Mouse (Mus musculus) limb, embryonic 11.5 days (tissue): ENCODE data around the gene Alpk3. TPM values are rescaled to one million over a fixed set of nuclear protein-coding genes. Genes with fewer than 3 reads are reported as not detected.

ENCODE experiments used
- ATAC-seq: fragments of 200-750 bp; cut with Nextera tagmentation; 2 replicates; pipeline ENCODE4 v1.8.0; 2017; ENCODE audit warnings: low read depth; ENCODE audit not compliant: insufficient number of reproducible peaks, low FRiP score, low TSS enrichment
- DNase-seq: peaks from one replicate; pipeline ENCODE4 v3.0.0-alpha.2; 2015; ENCODE audit warnings: low spot score
- H3K27ac ChIP-seq: fragments of 300-500 bp; sonication (generic); replicated peaks from 2 replicates; pipeline ENCODE4 v1.5.1; 2014; ENCODE audit warnings: low read depth, mild to moderate bottlenecking, low read length
- H3K27me3 ChIP-seq: fragments of 300-500 bp; sonication (generic); 2 replicates; pipeline ENCODE4 v1.6.1; 2014; ENCODE audit warnings: mild to moderate bottlenecking, low read length, mixed read lengths; ENCODE audit not compliant: control insufficient read depth, insufficient read depth
- H3K36me3 ChIP-seq: fragments of 300-500 bp; sonication (generic); 2 replicates; pipeline ENCODE4 v1.6.1; 2014; ENCODE audit warnings: mild to moderate bottlenecking, low read length, moderate library complexity, mixed read lengths; ENCODE audit not compliant: control insufficient read depth, insufficient read depth
- H3K4me1 ChIP-seq: fragments of 300-500 bp; sonication (generic); 2 replicates; pipeline ENCODE4 v1.6.1; 2014; ENCODE audit warnings: low read length, mixed read lengths; ENCODE audit not compliant: control insufficient read depth, insufficient read depth
- H3K4me2 ChIP-seq: fragments of 300-500 bp; sonication (generic); 2 replicates; pipeline ENCODE4 v1.6.1; 2014; ENCODE audit warnings: low read depth, mild to moderate bottlenecking, moderate library complexity; ENCODE audit not compliant: severe bottlenecking
- H3K4me3 ChIP-seq: fragments of 300-500 bp; sonication (generic); 2 replicates; pipeline ENCODE4 v1.5.1; 2014; ENCODE audit warnings: low read depth, low read length
- H3K9ac ChIP-seq: fragments of 300-500 bp; sonication (generic); 2 replicates; pipeline ENCODE4 v1.6.1; 2014; ENCODE audit warnings: mild to moderate bottlenecking, low read length
- H3K9me3 ChIP-seq: fragments of 300-500 bp; sonication (generic); 2 replicates; pipeline ENCODE4 v1.6.1; 2016; ENCODE audit warnings: low read length; ENCODE audit not compliant: control insufficient read depth
- WGBS: fragments of 180-500 bp; shearing (Covaris S2); extraction: QIAGEN DNeasy Blood & Tissue Kit; methylation state at CpG from one replicate; pipeline ENCODE4 v1.1.7; 2014; 5-methylcytosine and 5-hydroxymethylcytosine counted together
- polyA plus RNA-seq: library from polyadenylated mRNA; unstranded; fragments of >200 nt; fragmentation: Nextera tagmentation; extraction: Ambion mirVana; gene quantifications from 2 replicates; pipeline ENCODE4 v1.2.1, GENCODE M21; 2014

Gene Alpk3
- polyA plus RNA-seq, 1 experiment from 2014 or later: 0.33 TPM

- 75% methylated on average over 9 of the region's 9 CpGs for WGBS
- H3K4me3 ChIP-seq: no peak overlapping the region
- H3K4me2 ChIP-seq: no peak overlapping the region
- ATAC-seq: no peak
- DNase-seq: no peak
- H3K27me3 ChIP-seq: no peaks in the 10 kb centered on the region
- H3K36me3 ChIP-seq: no peaks in the 10 kb centered on the region
- H3K27ac ChIP-seq: no peak overlapping the region
- H3K9me3 ChIP-seq: no peaks in the 10 kb centered on the region
- H3K9ac ChIP-seq: no peak overlapping the region
- no peaks in the 10 kb centered on the region for H3K4me1 ChIP-seq
Observed at GRCm38 (mm10) chr7:81109717-81110651, 52.6 kb downstream of the Alpk3 start.

GRCm38 (mm10) chr7:81110791-81111190 lies 53.4 kb downstream of the Alpk3 start:
- no peak overlapping the region for H3K27ac ChIP-seq
- H3K9ac ChIP-seq: no peak overlapping the region
- H3K27me3 ChIP-seq: no peaks in the 10 kb centered on the region
- whole genome bisulfite sequencing: 94% methylated on average over 4 of the region's 4 CpGs
- DNase-seq (no peak), ATAC-seq (no peak)
- H3K36me3 ChIP-seq: no peaks in the 10 kb centered on the region
- H3K9me3 ChIP-seq: no peaks in the 10 kb centered on the region
- H3K4me1 ChIP-seq: no peaks in the 10 kb centered on the region
- H3K4me2 ChIP-seq: no peak overlapping the region
- H3K4me3 ChIP-seq: no peak overlapping the region

GRCm38 (mm10) chr7:81111729-81112128 lies 54.3 kb downstream of the Alpk3 start:
- H3K9me3 ChIP-seq: no peaks in the 10 kb centered on the region
- 98% methylated on average over 2 of the region's 2 CpGs for WGBS
- H3K4me3 ChIP-seq: no peak overlapping the region
- ATAC-seq: no peak
- H3K36me3 ChIP-seq: no peaks in the 10 kb centered on the region
- H3K9ac ChIP-seq: no peak overlapping the region
- DNase-seq: no peak
- no peaks in the 10 kb centered on the region for H3K27me3 ChIP-seq
- H3K4me2 ChIP-seq: no peak overlapping the region
- no peak overlapping the region for H3K27ac ChIP-seq
- no peaks in the 10 kb centered on the region for H3K4me1 ChIP-seq

GRCm38 (mm10) chr7:81112686-81113360 lies 55.4 kb downstream of the Alpk3 start:
- H3K27me3 ChIP-seq: no peaks in the 10 kb centered on the region
- no peak for ATAC-seq
- 43% methylated on average over 6 of the region's 6 CpGs for WGBS
- no peak overlapping the region for H3K9ac ChIP-seq
- H3K27ac ChIP-seq: no peak overlapping the region
- no peak overlapping the region for H3K4me3 ChIP-seq
- no peaks in the 10 kb centered on the region for H3K36me3 ChIP-seq
- no peaks in the 10 kb centered on the region for H3K9me3 ChIP-seq
- H3K4me2 ChIP-seq: no peak overlapping the region
- DNase-seq: no peak
- no peaks in the 10 kb centered on the region for H3K4me1 ChIP-seq

- Histone ChIP-seq H3K9ac (no peak within 1 kb of the TSS), H3K4me3 (no peak within 1 kb of the TSS), H3K4me2 (no peak within 1 kb of the TSS), H3K27ac (no peak within 1 kb of the TSS), H3K36me3 (no peaks in the 10 kb centered on the region), H3K27me3 (no peaks in the 10 kb centered on the region), H3K9me3 (no peaks in the 10 kb centered on the region), H3K4me1 (no peaks in the 10 kb centered on the region)
- WGBS: 81% methylated on average over 6 of the region's 6 CpGs
- no peak for DNase-seq
- ATAC-seq: no peak
Observed at GRCm38 (mm10) chr7:81114555-81114954, 57.2 kb downstream of the Alpk3 start, which contains the start of gene Slc28a1. Slc28a1 (plus strand) TSS chr7:81114799.

GRCm38 (mm10) chr7:81121099-81121498 lies 63.7 kb downstream of the Alpk3 start:
- peaks cover 18% of the 10 kb centered on the region for H3K4me1 ChIP-seq
- H3K4me3 ChIP-seq: no peak overlapping the region
- H3K4me2 ChIP-seq: no peak overlapping the region
- no peaks in the 10 kb centered on the region for H3K36me3 ChIP-seq
- DNase-seq: peak; percentile 38
- no peak for ATAC-seq
- no peak overlapping the region for H3K9ac ChIP-seq
- no peaks in the 10 kb centered on the region for H3K9me3 ChIP-seq
- H3K27ac ChIP-seq: no peak overlapping the region; the same call in 1 of the 2 replicates
- H3K27me3 ChIP-seq: no peaks in the 10 kb centered on the region
- WGBS: 30% methylated on average over 3 of the region's 3 CpGs

GRCm38 (mm10) chr7:81122808-81123207 lies 65.4 kb downstream of the Alpk3 start:
- no peak overlapping the region for H3K4me2 ChIP-seq
- DNase-seq: no peak
- peaks cover 18% of the 10 kb centered on the region for H3K4me1 ChIP-seq
- no peak overlapping the region for H3K27ac ChIP-seq
- ATAC-seq: no peak
- no peak overlapping the region for H3K9ac ChIP-seq
- H3K4me3 ChIP-seq: no peak overlapping the region
- H3K36me3 ChIP-seq: no peaks in the 10 kb centered on the region
- H3K9me3 ChIP-seq: no peaks in the 10 kb centered on the region
- H3K27me3 ChIP-seq: no peaks in the 10 kb centered on the region
- 84% methylated on average over 2 of the region's 2 CpGs for WGBS

- H3K27me3 ChIP-seq: no peaks in the 10 kb centered on the region
- no peaks in the 10 kb centered on the region for H3K9me3 ChIP-seq
- peaks cover 19% of the 10 kb centered on the region for H3K4me1 ChIP-seq
- H3K4me2 ChIP-seq: no peak overlapping the region
- DNase-seq (no peak), ATAC-seq (no peak)
- H3K9ac ChIP-seq: no peak overlapping the region
- no peak overlapping the region for H3K27ac ChIP-seq
- 88% methylated on average over 5 of the region's 5 CpGs for WGBS
- no peaks in the 10 kb centered on the region for H3K36me3 ChIP-seq
- no peak overlapping the region for H3K4me3 ChIP-seq
Observed at GRCm38 (mm10) chr7:81123553-81123952, 66.2 kb downstream of the Alpk3 start.
